Mouse (Mus musculus) erythroblast, embryonic 14.5 days (primary cell): Measurements from ENCODE around the gene Chd3.

Experiments
- GATA1 ChIP-seq: IDR thresholded peaks from 2 replicates; pipeline ENCODE4 v1.6.1; 2012; ENCODE audit warnings: low read length, inconsistent platforms, mixed read lengths
- TAL1 ChIP-seq: IDR thresholded peaks from 3 replicates; pipeline ENCODE4 v1.6.1; 2012; ENCODE audit warnings: low read length, inconsistent platforms, mixed read lengths

DNA sequence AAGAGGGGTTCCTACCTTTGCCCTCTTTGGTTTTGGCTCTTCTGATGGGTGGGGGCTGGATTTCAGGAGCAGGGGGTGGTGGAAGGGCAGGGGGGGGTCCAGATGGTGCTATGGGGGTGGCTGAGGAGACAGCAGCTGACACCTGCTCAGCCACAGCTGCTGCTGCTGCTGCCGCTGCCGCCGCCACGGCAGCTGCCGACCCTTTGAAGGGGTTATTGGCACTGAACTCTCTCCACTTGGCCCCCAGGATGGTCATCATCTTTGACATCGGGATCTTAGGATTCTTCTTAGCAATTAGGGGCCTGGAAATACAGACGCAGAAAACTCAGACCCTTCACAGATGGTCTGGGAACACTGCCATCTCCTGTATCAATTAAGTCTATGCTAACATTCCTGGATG, 7.2 kb downstream of the Chd3 start:
- no peak for TF ChIP-seq TAL1
- no peak for TF ChIP-seq GATA1
